Comparison of ENCODE assay signal across 19 mouse cellular contexts in genomic region chr16:52038283-52038682, GRCm38 (mm10). TPM values are rescaled to one million over a fixed set of nuclear protein-coding genes. Genes with fewer than 3 reads are reported as not detected.
DNase-seq lines count a peak whose midpoint lies in the region; ATAC-seq and TF ChIP-seq lines count a peak whose summit lies in the region.
"Had no signal": no experiment of that assay in that cellular context is flagged by ENCODE, and none has a peak within 500 bp of the region (broad histone marks: within the 10 kb centered on the region; RNA-seq: fewer than 3 reads in every experiment).

No protein-coding gene starts in this region.

- no peak overlapping the region for H3K4me3 ChIP-seq in midbrain, embryonic 11.5 days (ENCODE audit: low read depth, low read length)
- no peak overlapping the region for H3K4me3 ChIP-seq in midbrain, postnatal 0 days (ENCODE audit: low read depth, low read length)
- H3K4me3 ChIP-seq: embryonic facial prominence, embryonic 12.5 days; heart, adult 2 months; hindbrain, embryonic 10.5 days; limb, embryonic 10.5 days; liver, embryonic 13.5 days; neural tube, embryonic 15.5 days had no signal

- peak; percentile 41 for DNase-seq in midbrain, embryonic 11.5 days (ENCODE audit: low spot score, missing footprints)
- DNase-seq in midbrain, postnatal 0 days (ENCODE audit: low spot score): no peak
- peak; percentile 41 for DNase-seq in T-cell, adult 2 months (ENCODE audit: low spot score)
- peak; percentile 89 for DNase-seq in splenic B cell, adult 2 months (ENCODE audit: low read depth, low spot score)
- DNase-seq in cerebellum, postnatal 4 days (ENCODE audit: low spot score in 2 of 2): no peak
- DNase-seq in retina, postnatal 1 day: no peak
- DNase-seq: adrenal gland, adult 8-10 months; cerebellum, adult 11-12 months; cerebellum, postnatal 36 days; liver, embryonic 13.5 days; lung, postnatal 10 days; thymus, postnatal 14 days had no signal

- H3K9me3 ChIP-seq in midbrain, embryonic 11.5 days (ENCODE audit: control insufficient read depth, low read length): no peaks in the 10 kb centered on the region
- no peaks in the 10 kb centered on the region for H3K9me3 ChIP-seq in midbrain, postnatal 0 days (ENCODE audit: low read length)
- H3K9me3 ChIP-seq: embryonic facial prominence, embryonic 12.5 days; hindbrain, embryonic 10.5 days; limb, embryonic 10.5 days; liver, embryonic 13.5 days; neural tube, embryonic 15.5 days had no signal

- no peaks in the 10 kb centered on the region for H3K27me3 ChIP-seq in midbrain, embryonic 11.5 days (ENCODE audit: control insufficient read depth, insufficient read depth, low read length)
- H3K27me3 ChIP-seq in midbrain, postnatal 0 days (ENCODE audit: insufficient read depth, low read length): no peaks in the 10 kb centered on the region
- no peaks in the 10 kb centered on the region for H3K27me3 ChIP-seq in splenic B cell, adult 2 months (ENCODE audit: control insufficient read depth, insufficient read depth, low read length, poor library complexity, severe bottlenecking)
- H3K27me3 ChIP-seq: embryonic facial prominence, embryonic 12.5 days; liver, embryonic 13.5 days; neural tube, embryonic 15.5 days had no signal

- no peak overlapping the region for H3K4me2 ChIP-seq in midbrain, embryonic 11.5 days
- H3K4me2 ChIP-seq in midbrain, postnatal 0 days (ENCODE audit: low read depth, low read length, poor library complexity, severe bottlenecking): no peak overlapping the region
- H3K4me2 ChIP-seq: embryonic facial prominence, embryonic 12.5 days; liver, embryonic 13.5 days; neural tube, embryonic 15.5 days had no signal

- 90% methylated on average over 4 of the region's 4 CpGs for WGBS in midbrain, embryonic 11.5 days
- 95% methylated on average over 4 of the region's 4 CpGs for WGBS in midbrain, postnatal 0 days

- no peak overlapping the region for H3K9ac ChIP-seq in midbrain, embryonic 11.5 days (ENCODE audit: low read length)
- H3K9ac ChIP-seq in midbrain, postnatal 0 days (replicated peaks; ENCODE audit: low read length, poor library complexity, severe bottlenecking): no peak overlapping the region
- H3K9ac ChIP-seq: embryonic facial prominence, embryonic 12.5 days; liver, embryonic 13.5 days; neural tube, embryonic 15.5 days had no signal

- peaks cover 12% of the 10 kb centered on the region; the same call in 1 of the 2 replicates for H3K4me1 ChIP-seq in midbrain, embryonic 11.5 days (ENCODE audit: control insufficient read depth, insufficient read depth, low read length)
- H3K4me1 ChIP-seq in midbrain, postnatal 0 days (ENCODE audit: insufficient read depth, low read length): peaks cover 1% of the 10 kb centered on the region; the same call in 1 of the 2 replicates
- H3K4me1 ChIP-seq: liver, embryonic 13.5 days had no signal

- no peak for ATAC-seq in midbrain, embryonic 11.5 days (ENCODE audit: low FRiP score)
- no peak for ATAC-seq in midbrain, postnatal 0 days (ENCODE audit: low FRiP score)
- peak; percentile 59 for ATAC-seq in monocyte, adult 5-6 weeks (replicated peaks; ENCODE audit: insufficient number of reproducible peaks, low FRiP score, low TSS enrichment, poor library complexity, severe bottlenecking)
- ATAC-seq: forebrain, embryonic 16.5 days had no signal

- no peak overlapping the region for H3K27ac ChIP-seq in midbrain, embryonic 11.5 days (ENCODE audit: low read depth, low read length)
- no peak overlapping the region for H3K27ac ChIP-seq in midbrain, postnatal 0 days (ENCODE audit: low read depth, low read length)
- H3K27ac ChIP-seq: embryonic facial prominence, embryonic 12.5 days; heart, adult 2 months; hindbrain, embryonic 10.5 days; limb, embryonic 10.5 days; liver, embryonic 13.5 days; neural tube, embryonic 15.5 days had no signal

- H3K36me3 ChIP-seq in midbrain, embryonic 11.5 days (ENCODE audit: control insufficient read depth, insufficient read depth, low read length): peaks cover 7% of the 10 kb centered on the region; the same call in 1 of the 2 replicates
- no peaks in the 10 kb centered on the region for H3K36me3 ChIP-seq in midbrain, postnatal 0 days (ENCODE audit: insufficient read depth, low read length)
- H3K36me3 ChIP-seq in splenic B cell, adult 2 months (ENCODE audit: control insufficient read depth, insufficient read depth, low read length, poor library complexity, severe bottlenecking): peaks cover 7% of the 10 kb centered on the region
- H3K36me3 ChIP-seq: neural tube, embryonic 15.5 days had no signal

- TF ChIP-seq CTCF in midbrain, postnatal 0 days (IDR thresholded peaks at IDR 0.05): no peak

RNA-seq across cellular contexts. Expression of gene Cblb, which starts 7.3 kb away (rescaled TPM):
- polyA plus RNA-seq in midbrain, embryonic 11.5 days (2014; fragmentation: Nextera tagmentation; extraction: Ambion mirVana): 38.6 and 46.5 TPM in 2 replicates
- 12.0 and 12.6 TPM in 2 replicates for total RNA-seq in midbrain, postnatal 0 days (2014; rRNA removed)
- 4.1 and 4.5 TPM in 2 replicates for polyA plus RNA-seq in midbrain, postnatal 0 days (2015; fragmentation: Nextera tagmentation; extraction: Ambion mirVana)
- 46.9 to 126 TPM (median 61.3 TPM) in 3 replicates for total RNA-seq in monocyte, adult 5-6 weeks (2017)

Comparison
In these comparisons a context has a peak if more than half of its experiments do, and no peak if none do; other contexts are left out.
1. DNase-seq: peak in midbrain, embryonic 11.5 days (single experiment), T-cell, adult 2 months (single experiment) and splenic B cell, adult 2 months (single experiment); none in midbrain, postnatal 0 days (single experiment), cerebellum, postnatal 4 days (0 of 2) and retina, postnatal 1 day (single experiment).